Mouse (Mus musculus): ENCODE data around the gene 4930562C15Rik. TPM values are rescaled to one million over a fixed set of nuclear protein-coding genes. Genes with fewer than 3 reads are reported as not detected.

The 4930562C15Rik gene
- polyA plus RNA-seq, 1 experiment from 2014 or later = 0.36 TPM

DNA sequence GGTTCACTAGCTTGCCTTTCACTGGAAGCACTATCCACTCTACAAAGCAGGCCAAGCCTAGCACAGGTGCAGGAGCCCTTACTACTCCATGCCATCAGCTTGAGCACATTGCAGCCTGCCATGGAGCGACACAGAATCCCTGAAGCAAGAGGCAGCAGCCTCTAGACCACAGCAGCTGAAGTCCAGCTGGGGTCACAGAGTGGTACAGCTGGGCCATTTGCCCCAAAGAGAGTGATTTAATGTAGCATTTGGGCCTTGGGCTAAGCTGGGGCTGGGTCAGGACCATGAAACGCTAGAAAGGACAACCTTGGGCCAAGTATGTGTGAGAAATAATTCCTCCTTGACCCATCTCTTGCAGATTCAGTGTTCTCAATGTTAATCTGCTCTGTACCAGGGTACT lies 12.9 kb downstream of the 4930562C15Rik start:
- no peaks in the 10 kb centered on the region for H3K27me3 ChIP-seq (ENCODE audit: control insufficient read depth, insufficient read depth, low read length)
- H3K4me3 ChIP-seq (ENCODE audit: low read depth, low read length) = no peak overlapping the region
- WGBS = 92% methylated on average over 2 of the region's 2 CpGs
- no peaks in the 10 kb centered on the region for H3K4me1 ChIP-seq (replicated peaks; ENCODE audit: control insufficient read depth, insufficient read depth, low read length)
- no peak overlapping the region for H3K27ac ChIP-seq (ENCODE audit: low read depth, low read length)
- no peak overlapping the region for H3K9ac ChIP-seq (ENCODE audit: low read length)
- no peaks in the 10 kb centered on the region for H3K36me3 ChIP-seq (ENCODE audit: control insufficient read depth, insufficient read depth, low read length)
- DNase-seq (ENCODE audit: low spot score) = no peak
- no peak for ATAC-seq (replicated peaks; ENCODE audit: low FRiP score)
- H3K9me3 ChIP-seq (ENCODE audit: control insufficient read depth, low read length) = no peaks in the 10 kb centered on the region
- no peak overlapping the region for H3K4me2 ChIP-seq (ENCODE audit: low read depth, low read length, severe bottlenecking)

DNA sequence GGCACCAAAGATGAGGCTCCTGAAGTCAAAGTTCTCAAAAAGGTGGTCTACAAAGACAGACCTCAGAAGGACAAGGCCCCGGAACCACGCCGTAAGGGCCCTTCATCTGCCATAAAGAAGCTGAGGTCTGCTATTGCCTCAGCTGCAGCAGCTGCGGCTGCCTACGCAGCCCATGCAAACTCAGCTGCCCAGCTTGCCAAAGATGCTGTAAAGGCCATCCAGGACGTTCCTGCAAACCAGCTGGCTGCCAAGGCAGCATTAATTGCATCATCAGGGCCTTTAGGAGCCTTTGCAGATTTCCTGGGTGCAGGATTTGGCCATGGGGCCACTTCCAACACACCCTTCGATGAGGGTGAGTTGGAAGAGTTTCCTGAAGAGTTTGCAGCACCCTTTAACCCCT lies 15.1 kb downstream of the 4930562C15Rik start:
- Histone ChIP-seq H3K4me2 (ENCODE audit: low read depth, low read length, severe bottlenecking) (no peak overlapping the region), H3K9ac (ENCODE audit: low read length) (no peak overlapping the region), H3K27ac (ENCODE audit: low read depth, low read length) (no peak overlapping the region), H3K27me3 (ENCODE audit: control insufficient read depth, insufficient read depth, low read length) (no peaks in the 10 kb centered on the region), H3K4me1 (replicated peaks; ENCODE audit: control insufficient read depth, insufficient read depth, low read length) (no peaks in the 10 kb centered on the region), H3K36me3 (ENCODE audit: control insufficient read depth, insufficient read depth, low read length) (no peaks in the 10 kb centered on the region), H3K4me3 (ENCODE audit: low read depth, low read length) (no peak overlapping the region), H3K9me3 (ENCODE audit: control insufficient read depth, low read length) (no peaks in the 10 kb centered on the region)
- ATAC-seq (replicated peaks; ENCODE audit: low FRiP score) (no peak), DNase-seq (ENCODE audit: low spot score) (no peak)
- whole genome bisulfite sequencing = 86% methylated on average over 7 of the region's 7 CpGs

DNA sequence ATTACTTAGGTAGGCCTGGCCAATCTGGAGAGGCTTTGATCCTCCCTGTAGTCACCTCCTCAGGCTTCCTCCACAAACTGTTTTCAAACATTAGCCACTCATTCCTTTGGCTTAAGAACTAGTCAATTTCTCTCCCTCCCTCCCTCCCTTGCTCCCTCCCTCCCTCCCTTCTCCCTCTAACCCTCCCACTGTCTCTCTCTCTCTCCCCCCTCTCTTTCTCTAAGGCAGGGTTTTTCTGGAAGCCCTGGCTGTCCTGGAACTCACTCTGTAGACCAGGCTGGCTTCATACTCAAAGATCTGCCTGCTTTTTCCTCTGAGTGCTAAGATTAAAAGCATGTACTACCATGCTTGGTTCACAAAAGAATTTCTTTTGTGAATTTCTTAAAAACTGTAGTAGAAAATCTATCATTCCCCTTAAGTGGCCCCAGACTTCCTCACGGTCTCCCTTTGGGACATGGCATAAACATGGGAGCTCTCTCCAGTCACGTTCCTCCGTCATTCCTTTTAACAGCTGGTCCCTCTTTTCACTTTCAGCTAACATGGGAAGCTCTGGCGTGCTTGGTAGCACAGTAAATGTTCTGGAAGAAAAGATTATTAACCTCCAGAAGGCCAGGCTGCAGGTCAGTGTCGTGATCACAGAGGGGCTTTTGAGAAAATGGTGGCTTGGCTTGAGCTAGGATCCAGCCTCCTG lies 15.9 kb downstream of the 4930562C15Rik start:
- ATAC-seq (replicated peaks; ENCODE audit: low FRiP score) (no peak), DNase-seq (ENCODE audit: low spot score) (no peak)
- no peaks in the 10 kb centered on the region for H3K27me3 ChIP-seq (ENCODE audit: control insufficient read depth, insufficient read depth, low read length)
- H3K27ac ChIP-seq (ENCODE audit: low read depth, low read length) = no peak overlapping the region
- 77% methylated on average over 5 of the region's 5 CpGs for WGBS
- no peak overlapping the region for H3K9ac ChIP-seq (ENCODE audit: low read length)
- H3K4me2 ChIP-seq (ENCODE audit: low read depth, low read length, severe bottlenecking) = no peak overlapping the region
- no peak overlapping the region for H3K4me3 ChIP-seq (ENCODE audit: low read depth, low read length)
- H3K9me3 ChIP-seq (ENCODE audit: control insufficient read depth, low read length) = no peaks in the 10 kb centered on the region
- H3K4me1 ChIP-seq (replicated peaks; ENCODE audit: control insufficient read depth, insufficient read depth, low read length) = no peaks in the 10 kb centered on the region
- H3K36me3 ChIP-seq (ENCODE audit: control insufficient read depth, insufficient read depth, low read length) = no peaks in the 10 kb centered on the region

DNA sequence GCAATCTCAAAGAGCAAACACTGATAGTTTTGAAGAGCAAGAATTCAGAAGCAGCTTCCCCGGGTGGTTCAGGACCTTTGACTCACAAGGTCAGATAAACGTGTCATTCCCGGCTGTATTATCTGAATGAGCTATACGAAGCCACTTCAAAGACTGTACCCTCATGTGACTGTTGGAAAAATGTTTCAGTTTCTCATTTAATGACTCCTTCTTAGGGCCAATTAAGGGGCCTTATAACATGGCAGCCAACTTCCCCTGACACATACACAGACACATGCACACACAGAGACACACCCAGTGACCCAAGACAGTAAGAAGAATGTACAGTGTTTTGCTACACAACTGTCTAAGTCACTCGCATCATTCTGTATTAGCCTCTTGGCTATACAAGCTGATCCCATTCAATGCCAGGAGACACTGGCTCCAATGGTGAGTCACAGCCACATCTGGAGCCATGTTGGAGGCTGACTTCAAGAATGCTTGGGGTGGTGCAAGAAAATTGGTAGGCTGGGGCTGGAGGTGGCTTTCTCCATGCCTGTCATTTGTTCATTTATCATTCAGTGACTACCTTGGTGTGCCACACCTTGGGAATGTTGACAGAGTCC lies 19.9 kb downstream of the 4930562C15Rik start:
- no peak overlapping the region for H3K9ac ChIP-seq (ENCODE audit: low read length)
- H3K27me3 ChIP-seq (ENCODE audit: control insufficient read depth, insufficient read depth, low read length) = no peaks in the 10 kb centered on the region
- H3K27ac ChIP-seq (ENCODE audit: low read depth, low read length) = no peak overlapping the region
- no peaks in the 10 kb centered on the region for H3K36me3 ChIP-seq (ENCODE audit: control insufficient read depth, insufficient read depth, low read length)
- no peak for ATAC-seq (replicated peaks; ENCODE audit: low FRiP score)
- no peaks in the 10 kb centered on the region for H3K9me3 ChIP-seq (ENCODE audit: control insufficient read depth, low read length)
- H3K4me2 ChIP-seq (ENCODE audit: low read depth, low read length, severe bottlenecking) = no peak overlapping the region
- H3K4me3 ChIP-seq (ENCODE audit: low read depth, low read length) = no peak overlapping the region
- no peak for DNase-seq (ENCODE audit: low spot score)
- 73% methylated on average over 5 of the region's 5 CpGs for WGBS
- H3K4me1 ChIP-seq (replicated peaks; ENCODE audit: control insufficient read depth, insufficient read depth, low read length) = no peaks in the 10 kb centered on the region

DNA sequence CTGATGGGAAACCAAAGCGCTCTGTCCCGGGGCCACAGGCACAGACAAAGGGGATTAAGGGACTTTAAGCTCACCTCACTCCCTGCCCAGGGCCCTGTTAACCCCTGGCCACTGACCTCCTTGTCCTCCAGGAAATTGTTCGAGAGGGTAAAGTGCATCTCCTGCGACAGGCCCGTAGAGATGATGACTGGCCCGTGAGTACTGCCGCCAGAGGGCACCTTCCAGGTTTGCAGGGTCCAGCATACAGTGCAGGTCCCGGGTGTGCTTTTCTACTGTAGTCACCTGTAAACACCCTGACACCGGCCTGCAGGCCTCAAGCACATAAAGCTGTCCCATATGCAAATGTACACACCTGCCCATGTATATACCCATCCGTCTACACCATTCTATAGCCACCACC lies 26.2 kb downstream of the 4930562C15Rik start:
- H3K4me3 ChIP-seq (ENCODE audit: low read depth, low read length) = no peak overlapping the region
- no peak overlapping the region for H3K27ac ChIP-seq (ENCODE audit: low read depth, low read length)
- DNase-seq (ENCODE audit: low spot score) (no peak), ATAC-seq (replicated peaks; ENCODE audit: low FRiP score) (no peak)
- no peaks in the 10 kb centered on the region for H3K9me3 ChIP-seq (ENCODE audit: control insufficient read depth, low read length)
- 37% methylated on average over 10 of the region's 10 CpGs for WGBS
- H3K4me1 ChIP-seq (replicated peaks; ENCODE audit: control insufficient read depth, insufficient read depth, low read length) = no peaks in the 10 kb centered on the region
- no peak overlapping the region for H3K9ac ChIP-seq (ENCODE audit: low read length)
- no peak overlapping the region for H3K4me2 ChIP-seq (ENCODE audit: low read depth, low read length, severe bottlenecking)
- H3K36me3 ChIP-seq (ENCODE audit: control insufficient read depth, insufficient read depth, low read length) = no peaks in the 10 kb centered on the region
- no peaks in the 10 kb centered on the region for H3K27me3 ChIP-seq (ENCODE audit: control insufficient read depth, insufficient read depth, low read length)

DNA sequence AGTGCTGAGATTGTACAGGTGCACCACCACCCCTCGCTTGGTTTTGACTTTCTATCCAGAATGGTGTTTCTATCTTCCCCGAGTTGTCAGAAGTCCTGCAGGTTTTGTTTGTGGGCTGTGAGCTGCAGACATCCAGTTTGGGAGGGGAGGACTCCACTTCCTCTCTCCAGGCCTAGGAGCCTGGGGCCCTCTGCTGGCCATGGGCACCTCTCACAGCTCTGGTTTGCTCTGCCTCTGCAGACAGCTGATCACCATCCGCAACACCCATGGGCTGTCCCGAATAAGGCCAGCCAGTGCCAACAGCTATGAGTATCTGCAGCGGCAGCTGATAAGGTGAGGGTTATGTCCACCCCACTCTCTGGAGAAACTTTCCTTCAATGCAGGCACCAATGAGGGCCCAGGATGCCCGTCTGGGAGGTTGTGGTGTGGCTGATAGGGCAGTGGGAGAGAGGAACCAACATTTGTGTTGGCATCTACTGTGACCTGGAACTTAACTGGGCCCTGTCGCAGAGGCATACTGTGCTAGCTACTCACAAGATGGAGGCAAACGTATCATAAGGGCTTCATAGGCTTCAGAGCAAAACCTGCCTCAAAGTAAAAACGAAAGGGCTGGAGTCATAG lies 27.8 kb downstream of the 4930562C15Rik start:
- no peaks in the 10 kb centered on the region for H3K27me3 ChIP-seq (ENCODE audit: control insufficient read depth, insufficient read depth, low read length)
- DNase-seq (ENCODE audit: low spot score) (peak; percentile 72), ATAC-seq (replicated peaks; ENCODE audit: low FRiP score) (no peak)
- H3K4me3 ChIP-seq (ENCODE audit: low read depth, low read length) = no peak overlapping the region
- H3K27ac ChIP-seq (ENCODE audit: low read depth, low read length) = no peak overlapping the region
- no peaks in the 10 kb centered on the region for H3K36me3 ChIP-seq (ENCODE audit: control insufficient read depth, insufficient read depth, low read length)
- 59% methylated on average over 9 of the region's 9 CpGs for WGBS
- no peaks in the 10 kb centered on the region for H3K9me3 ChIP-seq (ENCODE audit: control insufficient read depth, low read length)
- H3K9ac ChIP-seq (ENCODE audit: low read length) = no peak overlapping the region
- H3K4me2 ChIP-seq (ENCODE audit: low read depth, low read length, severe bottlenecking) = no peak overlapping the region
- no peaks in the 10 kb centered on the region for H3K4me1 ChIP-seq (replicated peaks; ENCODE audit: control insufficient read depth, insufficient read depth, low read length)

DNA sequence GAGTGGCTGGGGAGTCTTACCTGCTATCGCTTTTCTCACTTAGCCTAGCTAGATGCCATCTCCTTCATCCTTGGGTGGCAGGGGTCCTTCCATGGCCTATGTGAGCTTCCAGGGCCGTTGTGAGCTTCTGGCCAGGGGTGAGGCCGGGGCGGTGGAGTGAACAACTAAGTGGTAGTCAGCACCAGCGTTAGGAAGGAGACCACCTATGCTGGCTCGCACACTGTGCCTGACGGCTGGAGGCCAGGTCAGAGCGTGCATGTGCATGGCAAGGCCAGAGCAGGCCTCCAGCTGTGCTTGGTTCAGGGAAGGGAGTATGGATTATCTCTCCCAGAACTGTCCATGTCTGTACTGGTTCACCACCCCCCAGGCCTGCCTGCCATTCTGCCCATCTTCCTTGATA lies 28.5 kb downstream of the 4930562C15Rik start:
- H3K36me3 ChIP-seq (ENCODE audit: control insufficient read depth, insufficient read depth, low read length) = no peaks in the 10 kb centered on the region
- H3K4me2 ChIP-seq (ENCODE audit: low read depth, low read length, severe bottlenecking) = no peak overlapping the region
- no peak for DNase-seq (ENCODE audit: low spot score)
- H3K9ac ChIP-seq (ENCODE audit: low read length) = no peak overlapping the region
- H3K27me3 ChIP-seq (ENCODE audit: control insufficient read depth, insufficient read depth, low read length) = no peaks in the 10 kb centered on the region
- 86% methylated on average over 8 of the region's 8 CpGs for WGBS
- ATAC-seq (replicated peaks; ENCODE audit: low FRiP score) = no peak
- no peak overlapping the region for H3K27ac ChIP-seq (ENCODE audit: low read depth, low read length)
- no peak overlapping the region for H3K4me3 ChIP-seq (ENCODE audit: low read depth, low read length)
- no peaks in the 10 kb centered on the region for H3K9me3 ChIP-seq (ENCODE audit: control insufficient read depth, low read length)
- H3K4me1 ChIP-seq (replicated peaks; ENCODE audit: control insufficient read depth, insufficient read depth, low read length) = no peaks in the 10 kb centered on the region

DNA sequence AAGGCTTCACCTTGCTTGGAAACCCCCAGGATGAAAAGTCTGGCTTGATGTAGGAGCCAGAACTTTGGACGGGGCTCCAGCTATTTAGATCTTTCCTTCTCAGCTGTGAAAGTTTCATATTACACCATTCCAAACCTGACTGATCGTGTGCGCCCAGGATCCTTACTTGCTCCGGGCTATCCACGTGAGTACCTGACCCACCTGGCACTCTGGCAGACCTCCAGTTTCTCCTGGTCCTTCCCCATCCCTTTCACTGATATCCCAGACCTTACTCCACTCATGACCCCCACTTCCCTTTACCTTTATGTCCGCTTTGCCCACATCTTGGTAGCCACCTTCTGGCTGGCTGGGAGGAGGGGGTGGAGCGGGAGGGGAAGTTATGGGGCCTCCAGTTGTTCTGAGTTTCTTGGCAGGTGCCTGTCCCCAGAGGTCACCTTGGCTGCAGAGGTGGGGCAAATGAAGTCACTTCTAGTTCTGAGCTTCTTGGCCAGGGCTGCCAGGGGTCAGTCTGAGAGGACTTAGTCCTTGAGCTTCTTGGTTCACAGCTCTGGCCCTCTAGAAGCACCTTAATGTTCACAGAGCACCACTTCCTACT lies 31.0 kb downstream of the 4930562C15Rik start:
- 79% methylated on average over 7 of the region's 7 CpGs for WGBS
- Histone ChIP-seq H3K36me3 (ENCODE audit: control insufficient read depth, insufficient read depth, low read length) (no peaks in the 10 kb centered on the region), H3K4me2 (ENCODE audit: low read depth, low read length, severe bottlenecking) (no peak overlapping the region), H3K4me3 (ENCODE audit: low read depth, low read length) (no peak overlapping the region), H3K9ac (ENCODE audit: low read length) (no peak overlapping the region), H3K27ac (ENCODE audit: low read depth, low read length) (no peak overlapping the region), H3K9me3 (ENCODE audit: control insufficient read depth, low read length) (no peaks in the 10 kb centered on the region), H3K27me3 (ENCODE audit: control insufficient read depth, insufficient read depth, low read length) (no peaks in the 10 kb centered on the region), H3K4me1 (replicated peaks; ENCODE audit: control insufficient read depth, insufficient read depth, low read length) (no peaks in the 10 kb centered on the region)
- DNase-seq (ENCODE audit: low spot score) (no peak), ATAC-seq (replicated peaks; ENCODE audit: low FRiP score) (no peak)
